Mouse (Mus musculus) forebrain, embryonic 14.5 days (tissue): Measurements from ENCODE around the gene Glis1. TPM values are rescaled to one million over a fixed set of nuclear protein-coding genes. Genes with fewer than 3 reads are reported as not detected.

Experiments used
- ATAC-seq: fragments of 200-750 bp; cut with Nextera tagmentation; 2 replicates; pipeline ENCODE4 v1.8.0; 2017; ENCODE audit warnings: mild to moderate bottlenecking, moderate library complexity
- DNase-seq: peaks from one replicate; pipeline ENCODE4 v3.0.0-alpha.2; 2015; ENCODE audit warnings: low spot score
- H3K27ac ChIP-seq: fragments of 300-500 bp; sonication (generic); 2 replicates; pipeline ENCODE4 v1.5.1; 2014; ENCODE audit warnings: low read depth, mild to moderate bottlenecking, control low read depth, low read length, moderate library complexity
- H3K27me3 ChIP-seq: fragments of 300-500 bp; sonication (generic); replicated peaks from 2 replicates; pipeline ENCODE4 v1.6.1; 2014; ENCODE audit warnings: low read length, control low read depth, mixed read lengths; ENCODE audit not compliant: control insufficient read depth, insufficient read depth
- H3K36me3 ChIP-seq: fragments of 300-500 bp; sonication (generic); 2 replicates; pipeline ENCODE4 v1.6.1; 2014; ENCODE audit warnings: low read length, control low read depth; ENCODE audit not compliant: control insufficient read depth, insufficient read depth
- H3K4me1 ChIP-seq: fragments of 300-500 bp; sonication (generic); 2 replicates; pipeline ENCODE4 v1.6.1; 2014; ENCODE audit warnings: antibody characterized with exemption, low read length, control low read depth; ENCODE audit not compliant: control insufficient read depth, insufficient read depth
- H3K4me2 ChIP-seq: fragments of 300-500 bp; sonication (generic); 2 replicates; pipeline ENCODE4 v1.6.1; 2014; ENCODE audit warnings: mild to moderate bottlenecking, control low read depth, low read length
- H3K4me3 ChIP-seq: fragments of 300-500 bp; sonication (generic); 2 replicates; pipeline ENCODE4 v1.5.1; 2014; ENCODE audit warnings: low read depth, low read length, control low read depth
- H3K9ac ChIP-seq: fragments of 300-500 bp; sonication (generic); 2 replicates; pipeline ENCODE4 v1.6.1; 2014; ENCODE audit warnings: mild to moderate bottlenecking, low read length, control low read depth, moderate library complexity
- H3K9me3 ChIP-seq: fragments of 300-500 bp; sonication (generic); replicated peaks from 2 replicates; pipeline ENCODE4 v1.6.1; 2016; ENCODE audit warnings: low read length, control low read depth, mixed read lengths; ENCODE audit not compliant: control insufficient read depth
- WGBS: fragments of 180-500 bp; shearing (Covaris S2); extraction: QIAGEN DNeasy Blood & Tissue Kit; methylation state at CpG from one replicate; pipeline ENCODE4 v1.1.7; 2014; 5-methylcytosine and 5-hydroxymethylcytosine counted together
- polyA plus RNA-seq: library from polyadenylated mRNA; unstranded; fragments of >200 nt; fragmentation: Nextera tagmentation; extraction: Ambion mirVana; gene quantifications from 2 replicates; pipeline ENCODE4 v1.2.1, GENCODE M21; 2014

The Glis1 gene
- polyA plus RNA-seq, 1 experiment from 2014 or later: 0.27 TPM

DNA sequence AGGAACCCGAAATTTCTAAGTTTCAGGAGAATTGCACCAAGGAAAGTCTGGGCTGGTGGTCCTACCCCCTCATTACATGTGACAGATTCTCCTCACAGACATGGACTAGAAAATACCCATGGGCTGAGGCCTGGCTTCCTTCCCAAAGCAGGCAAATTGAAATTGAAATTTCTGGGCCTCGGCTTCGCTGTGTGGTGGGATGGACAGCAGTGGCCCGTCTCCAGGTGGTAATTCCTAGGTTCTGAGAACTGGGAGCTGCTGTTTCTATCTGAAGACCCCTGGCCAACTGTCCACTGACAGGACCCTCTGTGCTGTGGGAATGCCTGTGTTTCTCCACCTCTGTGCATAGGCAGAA, 49.8 kb downstream of the Glis1 start:
- Histone ChIP-seq H3K36me3 (no peaks in the 10 kb centered on the region), H3K4me2 (no peak overlapping the region), H3K9me3 (no peaks in the 10 kb centered on the region; the same call in 1 of the 2 replicates), H3K9ac (no peak overlapping the region), H3K4me1 (no peaks in the 10 kb centered on the region), H3K27ac (no peak overlapping the region), H3K27me3 (no peaks in the 10 kb centered on the region), H3K4me3 (no peak overlapping the region)
- DNase-seq (no peak), ATAC-seq (no peak)
- WGBS: 83% methylated on average over 4 of the region's 4 CpGs

DNA sequence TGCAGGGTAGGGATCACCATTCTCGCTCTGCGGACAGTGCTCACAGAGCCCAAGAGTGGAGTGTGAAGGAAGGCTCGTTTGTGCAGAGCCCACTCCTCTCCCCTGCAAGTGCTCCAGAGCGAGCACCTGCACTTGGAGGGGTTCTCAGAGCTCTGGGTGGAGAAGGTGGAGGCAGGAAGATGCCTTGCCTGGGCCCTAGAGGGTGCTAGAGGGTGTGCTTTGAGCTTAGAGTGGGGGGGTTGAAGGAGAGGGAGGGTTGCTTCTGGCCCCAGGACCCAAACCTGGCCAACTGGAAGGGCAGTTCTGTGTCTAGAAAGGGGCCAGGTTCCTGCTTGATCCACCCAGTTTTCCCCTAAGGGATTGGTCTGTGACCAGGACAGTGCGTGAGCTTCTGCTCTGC, 51.5 kb downstream of the Glis1 start:
- Histone ChIP-seq H3K4me2 (no peak overlapping the region), H3K36me3 (no peaks in the 10 kb centered on the region), H3K9ac (no peak overlapping the region), H3K27me3 (no peaks in the 10 kb centered on the region), H3K4me1 (no peaks in the 10 kb centered on the region), H3K4me3 (no peak overlapping the region), H3K27ac (no peak overlapping the region), H3K9me3 (no peaks in the 10 kb centered on the region; the same call in 1 of the 2 replicates)
- WGBS: 67% methylated on average over 5 of the region's 5 CpGs
- DNase-seq: no peak
- no peak for ATAC-seq

DNA sequence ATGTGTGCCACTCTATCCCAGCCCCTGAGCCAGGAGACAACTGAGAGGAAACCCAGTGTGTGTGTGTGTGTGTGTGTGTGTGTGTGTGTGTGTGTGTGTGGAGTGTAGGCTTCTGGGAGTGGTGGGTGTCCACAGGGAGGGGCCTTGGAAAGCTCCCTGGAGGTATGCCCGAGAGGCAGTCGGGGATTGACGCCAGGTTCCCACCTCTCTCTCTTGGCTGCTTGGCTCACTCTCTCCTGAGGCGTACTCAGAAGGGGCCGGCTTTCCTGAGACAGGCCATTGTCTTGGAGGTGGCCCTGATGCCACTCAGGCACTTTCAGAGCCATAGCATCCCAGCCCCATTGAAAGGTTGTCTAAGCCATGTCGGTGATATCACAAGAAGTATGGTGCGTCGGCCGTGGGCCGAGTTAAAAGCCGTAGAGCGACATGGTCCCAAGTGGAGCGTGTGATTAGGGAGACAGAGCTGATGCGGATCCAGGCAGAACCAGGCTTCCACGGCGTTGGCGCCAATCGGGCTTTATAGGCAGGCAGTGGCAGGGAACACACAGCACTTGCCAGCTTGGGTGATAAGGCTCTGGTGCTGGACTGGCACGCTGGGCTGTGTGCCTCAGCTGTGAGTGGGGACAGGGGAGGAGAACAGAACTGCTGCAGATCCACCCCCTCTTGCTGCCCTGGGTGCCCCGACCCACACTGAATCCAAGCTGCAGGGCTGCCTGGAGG, 54.9 kb downstream of the Glis1 start:
- 75% methylated on average over 20 of the region's 20 CpGs for WGBS
- no peak overlapping the region for H3K9ac ChIP-seq
- DNase-seq (peak; percentile 42), ATAC-seq (peak; percentile 40; the same call in 1 of the 2 replicates)
- no peaks in the 10 kb centered on the region for H3K9me3 ChIP-seq
- H3K4me3 ChIP-seq: no peak overlapping the region
- no peaks in the 10 kb centered on the region for H3K36me3 ChIP-seq
- no peaks in the 10 kb centered on the region for H3K27me3 ChIP-seq
- H3K27ac ChIP-seq: no peak overlapping the region
- H3K4me1 ChIP-seq: no peaks in the 10 kb centered on the region
- H3K4me2 ChIP-seq: no peak overlapping the region

DNA sequence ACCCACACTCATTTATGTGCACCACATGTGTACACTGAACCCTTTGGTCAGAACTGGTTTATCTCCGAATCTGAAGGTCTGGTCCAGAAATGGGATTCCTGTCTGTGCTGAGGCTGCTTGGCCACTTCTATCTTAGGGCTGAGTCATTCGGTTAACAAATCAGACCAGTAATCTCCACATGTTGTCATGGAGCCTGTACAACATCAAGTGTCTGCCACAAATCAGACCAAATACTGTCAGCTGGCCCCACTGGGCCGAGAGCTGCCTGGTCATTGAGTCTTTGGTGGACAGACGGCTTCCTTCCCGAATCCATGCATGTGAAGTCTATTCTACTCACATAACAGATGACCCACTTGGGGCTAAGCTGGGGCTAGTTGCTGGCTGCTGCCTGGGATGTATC, 58.6 kb downstream of the Glis1 start:
- no peak overlapping the region for H3K4me2 ChIP-seq
- no peaks in the 10 kb centered on the region for H3K36me3 ChIP-seq
- no peak overlapping the region for H3K4me3 ChIP-seq
- H3K9ac ChIP-seq: no peak overlapping the region
- ATAC-seq (no peak), DNase-seq (no peak)
- no peaks in the 10 kb centered on the region for H3K4me1 ChIP-seq
- WGBS: 87% methylated on average over 5 of the region's 5 CpGs
- H3K9me3 ChIP-seq: no peaks in the 10 kb centered on the region
- no peak overlapping the region for H3K27ac ChIP-seq
- H3K27me3 ChIP-seq: no peaks in the 10 kb centered on the region

DNA sequence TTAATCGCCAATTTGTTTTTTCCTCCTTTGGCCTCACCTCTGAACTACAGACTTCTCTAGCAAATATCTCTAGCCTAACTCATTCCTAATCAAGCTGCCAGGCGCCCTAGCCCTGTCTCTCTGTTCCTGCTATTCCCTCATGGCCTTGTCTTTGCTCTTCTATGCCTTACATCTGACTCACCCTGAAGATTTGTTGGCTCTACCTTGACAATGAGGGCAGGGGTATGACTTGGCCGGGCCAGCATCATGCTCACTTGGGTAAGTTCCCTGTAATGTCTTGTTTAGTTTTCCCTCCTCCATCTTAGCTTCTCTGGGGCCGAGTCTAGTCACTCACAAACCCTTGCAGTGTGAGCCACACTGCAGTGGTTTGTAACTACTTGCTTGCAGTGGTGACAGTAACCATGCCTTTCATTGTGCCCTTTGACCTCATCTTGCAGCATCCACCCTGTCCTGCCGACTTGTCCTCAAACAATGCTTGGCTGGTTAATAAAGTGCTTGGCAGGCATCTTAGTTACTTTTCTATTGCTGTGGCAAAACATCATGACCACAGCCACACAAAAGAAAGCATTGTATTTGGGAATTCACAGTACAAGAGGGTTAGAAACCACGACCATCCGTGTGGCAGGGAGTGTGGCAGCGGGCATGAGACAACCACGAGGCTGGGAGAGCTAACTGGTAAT, 61.5 kb downstream of the Glis1 start:
- no peaks in the 10 kb centered on the region for H3K9me3 ChIP-seq
- no peak overlapping the region for H3K4me3 ChIP-seq
- H3K9ac ChIP-seq: no peak overlapping the region
- no peak overlapping the region for H3K4me2 ChIP-seq
- H3K4me1 ChIP-seq: no peaks in the 10 kb centered on the region
- ATAC-seq (no peak), DNase-seq (no peak)
- H3K27ac ChIP-seq: no peak overlapping the region
- H3K36me3 ChIP-seq: no peaks in the 10 kb centered on the region
- H3K27me3 ChIP-seq: no peaks in the 10 kb centered on the region
- WGBS: 76% methylated on average over 9 of the region's 9 CpGs

DNA sequence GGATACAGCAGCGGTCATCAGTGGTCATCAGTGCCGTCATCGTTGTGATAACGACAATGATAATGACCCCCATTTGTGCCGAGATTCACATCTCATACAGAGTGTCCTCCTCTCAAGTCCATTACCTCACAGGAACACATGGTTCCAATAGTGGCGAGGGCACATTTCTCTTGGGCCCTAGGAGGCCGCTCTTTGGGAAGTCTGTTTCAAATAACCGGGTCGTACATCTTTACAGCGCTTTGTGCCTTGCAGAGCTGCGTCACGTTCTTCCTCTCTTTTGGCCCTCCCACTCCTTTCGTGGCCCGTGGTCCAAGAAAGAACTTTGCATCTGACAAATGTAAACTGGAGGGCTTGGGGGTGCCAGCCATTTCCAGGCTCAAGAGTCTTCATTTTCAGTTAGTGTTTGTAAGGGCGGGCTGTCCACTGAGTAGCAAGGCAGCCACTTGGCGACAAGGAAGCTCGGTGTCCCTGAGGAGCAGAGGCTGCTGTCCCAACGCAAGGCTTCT, 63.1 kb downstream of the Glis1 start:
- no peaks in the 10 kb centered on the region for H3K36me3 ChIP-seq
- no peaks in the 10 kb centered on the region for H3K27me3 ChIP-seq
- H3K4me1 ChIP-seq: no peaks in the 10 kb centered on the region
- no peak overlapping the region for H3K4me3 ChIP-seq
- no peak overlapping the region for H3K27ac ChIP-seq
- DNase-seq (no peak), ATAC-seq (no peak)
- WGBS: 92% methylated on average over 18 of the region's 18 CpGs
- no peak overlapping the region for H3K4me2 ChIP-seq
- no peak overlapping the region for H3K9ac ChIP-seq
- H3K9me3 ChIP-seq: no peaks in the 10 kb centered on the region

DNA sequence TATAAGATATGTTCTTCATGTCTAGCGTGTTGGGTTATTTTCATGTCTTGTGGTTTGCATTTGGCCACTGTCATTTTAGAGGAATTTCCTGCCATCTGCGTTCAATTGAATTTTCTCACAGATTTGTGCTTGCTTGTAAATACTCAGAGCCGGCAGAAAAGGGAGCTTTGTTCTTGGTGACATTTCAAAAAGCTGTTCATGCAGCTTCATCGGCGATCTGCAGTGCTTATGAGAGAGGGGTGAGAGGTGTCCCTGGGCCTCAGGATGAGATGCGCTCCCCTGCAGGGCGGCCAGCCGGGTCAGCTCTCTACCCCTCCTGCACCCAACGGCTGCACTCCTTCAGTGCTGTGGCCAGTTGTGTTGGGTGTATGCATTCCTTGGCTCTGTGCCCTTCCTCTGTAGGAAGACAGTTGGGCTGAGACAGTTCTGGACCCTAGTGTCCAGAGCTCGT, 68.2 kb downstream of the Glis1 start:
- no peak overlapping the region for H3K4me2 ChIP-seq
- no peaks in the 10 kb centered on the region for H3K27me3 ChIP-seq
- WGBS: 76% methylated on average over 10 of the region's 10 CpGs
- H3K4me1 ChIP-seq: no peaks in the 10 kb centered on the region
- no peaks in the 10 kb centered on the region for H3K9me3 ChIP-seq
- no peaks in the 10 kb centered on the region for H3K36me3 ChIP-seq
- no peak for DNase-seq
- no peak overlapping the region for H3K9ac ChIP-seq
- no peak for ATAC-seq
- H3K27ac ChIP-seq: no peak overlapping the region
- no peak overlapping the region for H3K4me3 ChIP-seq

DNA sequence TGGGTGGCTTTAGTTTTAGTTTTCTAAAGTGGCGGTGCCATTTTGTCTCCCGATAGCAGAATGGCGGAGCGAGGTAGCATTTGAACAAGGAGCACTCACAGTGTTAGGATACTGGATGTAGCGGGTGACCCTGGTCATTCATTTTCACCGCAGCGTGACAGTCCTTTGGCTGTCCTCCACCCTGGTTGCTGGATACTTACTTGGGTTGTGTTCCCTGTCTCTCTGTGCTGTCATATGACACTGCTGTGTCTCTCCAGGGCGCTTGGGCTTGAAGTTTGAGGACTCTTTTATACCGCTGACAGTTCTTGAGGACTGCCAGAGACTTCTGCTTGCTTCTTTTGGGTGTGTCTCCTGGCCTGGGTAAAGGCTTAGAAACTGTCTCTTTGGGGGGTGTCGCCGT, 80.6 kb downstream of the Glis1 start:
- H3K4me3 ChIP-seq: no peak overlapping the region
- no peak overlapping the region for H3K27ac ChIP-seq
- H3K9ac ChIP-seq: no peak overlapping the region
- H3K4me1 ChIP-seq: no peaks in the 10 kb centered on the region
- no peaks in the 10 kb centered on the region for H3K27me3 ChIP-seq
- no peaks in the 10 kb centered on the region for H3K36me3 ChIP-seq
- 93% methylated on average over 11 of the region's 11 CpGs for WGBS
- ATAC-seq (no peak), DNase-seq (no peak)
- no peak overlapping the region for H3K4me2 ChIP-seq
- H3K9me3 ChIP-seq: no peaks in the 10 kb centered on the region

DNA sequence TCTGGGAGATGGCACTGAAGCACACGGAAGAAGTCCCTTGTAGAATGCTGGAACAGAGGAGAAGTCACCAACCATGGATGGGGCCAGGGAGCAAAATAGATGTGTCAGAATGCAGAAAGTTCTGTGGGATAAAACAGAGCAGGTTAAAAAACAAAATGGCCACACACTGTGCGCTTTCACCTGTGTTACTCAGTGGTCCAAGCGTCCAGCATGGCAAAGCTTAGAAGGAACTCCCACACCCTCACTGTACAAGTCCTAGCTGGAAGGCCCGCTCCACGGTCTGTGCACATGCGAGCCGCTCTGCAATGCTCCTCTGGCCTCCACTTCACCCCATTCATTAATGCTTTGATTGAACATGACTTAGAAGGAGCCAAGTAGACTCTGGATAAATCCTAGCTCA, 81.2 kb downstream of the Glis1 start:
- Histone ChIP-seq H3K9ac (no peak overlapping the region), H3K4me2 (no peak overlapping the region), H3K4me1 (no peaks in the 10 kb centered on the region), H3K36me3 (no peaks in the 10 kb centered on the region), H3K9me3 (no peaks in the 10 kb centered on the region), H3K4me3 (no peak overlapping the region), H3K27ac (no peak overlapping the region), H3K27me3 (no peaks in the 10 kb centered on the region)
- WGBS: 93% methylated on average over 7 of the region's 7 CpGs
- DNase-seq (no peak), ATAC-seq (no peak)
